Mouse (Mus musculus): ENCODE measurements around the gene Sept9.

GRCm38 (mm10) chr11:117274973-117275372, 75.5 kb downstream of the Sept9 start:
- TF ChIP-seq EP300 (IDR thresholded peaks at IDR 0.05) (no peak), CTCF (IDR thresholded peaks at IDR 0.05) (no peak)
